Mouse (Mus musculus) liver, embryonic 12.5 days (tissue): ENCODE measurements around the gene 1700025G04Rik. TPM values are rescaled to one million over a fixed set of nuclear protein-coding genes. Genes with fewer than 3 reads are reported as not detected.
"Not testable (repeated sequence)": the region's sequence is repeated elsewhere in the genome, so short reads cannot be mapped to it uniquely, and the experiment has no call there.

Experiments
- ATAC-seq: fragments of 200-750 bp; cut with Nextera tagmentation; 2 replicates; pipeline ENCODE4 v1.8.0; 2017; ENCODE audit warnings: moderate number of reproducible peaks, mild to moderate bottlenecking, moderate library complexity
- H3K27ac ChIP-seq: fragments of 300-500 bp; sonication (generic); 2 replicates; pipeline ENCODE4 v1.5.1; 2016; ENCODE audit warnings: mild to moderate bottlenecking
- H3K27me3 ChIP-seq: fragments of 300-500 bp; sonication (generic); replicated peaks from 2 replicates; pipeline ENCODE4 v1.6.1; 2016; ENCODE audit warnings: mild to moderate bottlenecking, moderate library complexity
- H3K36me3 ChIP-seq: fragments of 300-500 bp; sonication (generic); 2 replicates; pipeline ENCODE4 v1.6.1; 2016; ENCODE audit warnings: mild to moderate bottlenecking, moderate library complexity
- H3K4me1 ChIP-seq: fragments of 300-500 bp; sonication (generic); 2 replicates; pipeline ENCODE4 v1.6.1; 2016
- H3K4me2 ChIP-seq: fragments of 300-500 bp; sonication (generic); 2 replicates; pipeline ENCODE4 v1.6.1; 2016; ENCODE audit warnings: mild to moderate bottlenecking, moderate library complexity
- H3K4me3 ChIP-seq: fragments of 300-500 bp; sonication (generic); 2 replicates; pipeline ENCODE4 v1.5.1; 2016; ENCODE audit warnings: mild to moderate bottlenecking, moderate library complexity
- H3K9ac ChIP-seq: fragments of 300-500 bp; sonication (generic); 2 replicates; pipeline ENCODE4 v1.6.1; 2016; ENCODE audit warnings: mild to moderate bottlenecking, moderate library complexity
- H3K9me3 ChIP-seq: fragments of 300-500 bp; sonication (generic); replicated peaks from 2 replicates; pipeline ENCODE4 v1.6.1; 2016; ENCODE audit warnings: mild to moderate bottlenecking, moderate library complexity
- WGBS: fragments of 180-500 bp; shearing (Covaris S2); methylation state at CpG from one replicate; pipeline ENCODE4 v1.1.7; 2016; ENCODE audit not compliant: insufficient replicate concordance; 5-methylcytosine and 5-hydroxymethylcytosine counted together
- polyA plus RNA-seq: library from polyadenylated mRNA; unstranded; fragments of >200 nt; fragmentation: Nextera tagmentation; extraction: Ambion mirVana; gene quantifications from 2 replicates; pipeline ENCODE4 v1.2.1, GENCODE M21; 2016

The 1700025G04Rik gene
- polyA plus RNA-seq, 1 experiment from 2014 or later = 4.5 TPM

DNA sequence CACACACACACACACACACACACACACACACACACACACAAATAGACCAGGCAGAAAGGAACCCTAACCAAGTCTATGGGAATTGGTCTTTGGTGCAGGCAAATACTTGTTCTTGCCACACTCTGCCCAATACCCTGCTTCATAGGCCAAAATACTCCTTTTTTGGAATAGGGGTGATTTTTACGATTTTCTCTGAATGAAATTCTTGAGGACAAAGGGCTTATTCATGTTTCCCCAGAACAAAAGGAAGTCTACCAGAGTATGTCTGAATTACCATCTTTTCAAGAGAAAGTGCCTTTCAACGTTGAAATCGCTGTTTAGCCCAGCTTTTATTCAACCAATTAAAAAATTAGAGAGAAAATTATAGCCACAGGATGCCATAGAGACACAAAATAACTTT, 237.9 kb downstream of the 1700025G04Rik start:
- ATAC-seq = no peak
- Histone ChIP-seq H3K27me3 (no peaks in the 10 kb centered on the region), H3K4me2 (no peak overlapping the region), H3K9ac (no peak overlapping the region), H3K36me3 (no peaks in the 10 kb centered on the region), H3K9me3 (no peaks in the 10 kb centered on the region), H3K4me1 (no peaks in the 10 kb centered on the region), H3K27ac (no peak overlapping the region), H3K4me3 (no peak overlapping the region)
- WGBS = 76% methylated on average over 3 of the region's 3 CpGs

DNA sequence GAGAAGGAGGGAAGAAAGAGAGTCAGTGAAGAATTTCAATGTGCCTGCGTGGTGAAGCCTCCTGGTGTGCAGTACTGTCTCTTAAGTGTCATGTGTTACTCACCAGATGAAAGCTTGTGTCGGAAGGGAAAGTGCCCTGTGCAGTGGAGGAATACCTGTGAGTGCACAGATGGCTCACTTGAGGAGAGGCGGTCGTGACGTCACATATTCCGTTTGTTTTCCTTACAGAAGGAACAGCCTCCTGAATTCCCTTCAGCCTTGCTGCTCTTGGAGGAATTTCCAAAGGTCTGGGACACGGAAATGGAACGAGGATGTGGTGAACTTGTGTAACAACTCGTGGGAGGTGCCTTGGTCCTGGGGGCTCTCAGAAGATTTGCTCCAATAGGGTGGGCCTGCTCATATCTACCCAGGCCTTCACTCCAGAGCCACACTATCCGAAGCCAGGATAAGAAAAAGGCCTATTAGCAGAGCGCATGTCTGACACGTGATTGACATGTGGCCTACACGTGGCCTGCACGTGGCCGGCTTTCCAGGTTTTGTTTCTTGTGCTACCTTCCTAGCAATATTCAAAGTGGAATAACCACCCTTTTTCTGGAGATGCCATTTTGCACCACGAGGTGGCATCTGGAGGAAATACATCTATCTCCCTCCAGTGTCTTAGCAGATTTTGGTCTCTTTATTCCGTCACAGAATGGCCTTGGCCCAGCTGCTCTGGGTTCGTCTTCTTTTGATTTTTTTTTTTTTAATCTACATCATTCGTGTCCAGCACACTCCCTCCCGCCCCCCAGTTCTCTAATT, 238.7 kb downstream of the 1700025G04Rik start:
- no peaks in the 10 kb centered on the region for H3K4me1 ChIP-seq
- no peaks in the 10 kb centered on the region for H3K36me3 ChIP-seq
- no peaks in the 10 kb centered on the region for H3K9me3 ChIP-seq
- no peaks in the 10 kb centered on the region for H3K27me3 ChIP-seq
- H3K4me3 ChIP-seq = no peak overlapping the region
- 71% methylated on average over 20 of the region's 20 CpGs for WGBS
- H3K9ac ChIP-seq = no peak overlapping the region
- no peak for ATAC-seq
- no peak overlapping the region for H3K27ac ChIP-seq
- H3K4me2 ChIP-seq = no peak overlapping the region

DNA sequence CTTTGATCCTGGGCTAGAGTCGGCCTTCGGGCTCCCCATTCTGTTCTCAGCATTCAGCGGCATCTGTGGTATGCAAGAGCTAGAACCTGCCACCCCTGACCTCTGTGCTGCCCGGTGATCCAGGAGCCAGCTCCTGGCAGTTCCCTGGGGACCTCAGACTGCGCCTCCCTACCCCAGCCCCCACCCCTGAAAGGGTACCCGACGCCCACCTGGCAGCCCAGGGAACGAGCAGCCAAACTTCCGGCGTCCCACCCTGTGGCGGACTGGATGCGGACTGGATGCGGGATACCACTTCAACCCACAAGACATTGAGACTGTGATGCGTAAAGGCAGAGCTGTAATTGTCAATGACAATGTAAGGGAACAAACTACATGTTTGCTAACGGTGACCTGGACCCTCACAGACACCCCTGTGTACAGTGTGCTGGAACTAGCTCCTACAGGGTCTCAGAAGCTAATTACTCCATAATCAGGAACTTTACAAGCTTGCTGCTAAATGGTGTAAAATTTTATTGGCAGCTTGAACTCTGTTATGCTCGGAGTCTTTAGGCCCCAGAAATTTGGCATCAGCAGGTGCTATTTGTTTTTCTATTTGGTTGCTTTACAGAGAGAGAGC, 239.8 kb downstream of the 1700025G04Rik start:
- Histone ChIP-seq H3K4me3 (no peak overlapping the region), H3K36me3 (no peaks in the 10 kb centered on the region), H3K4me2 (no peak overlapping the region), H3K9me3 (no peaks in the 10 kb centered on the region), H3K4me1 (no peaks in the 10 kb centered on the region), H3K9ac (no peak overlapping the region), H3K27me3 (no peaks in the 10 kb centered on the region), H3K27ac (no peak overlapping the region)
- no peak for ATAC-seq
- 81% methylated on average over 16 of the region's 16 CpGs for WGBS

DNA sequence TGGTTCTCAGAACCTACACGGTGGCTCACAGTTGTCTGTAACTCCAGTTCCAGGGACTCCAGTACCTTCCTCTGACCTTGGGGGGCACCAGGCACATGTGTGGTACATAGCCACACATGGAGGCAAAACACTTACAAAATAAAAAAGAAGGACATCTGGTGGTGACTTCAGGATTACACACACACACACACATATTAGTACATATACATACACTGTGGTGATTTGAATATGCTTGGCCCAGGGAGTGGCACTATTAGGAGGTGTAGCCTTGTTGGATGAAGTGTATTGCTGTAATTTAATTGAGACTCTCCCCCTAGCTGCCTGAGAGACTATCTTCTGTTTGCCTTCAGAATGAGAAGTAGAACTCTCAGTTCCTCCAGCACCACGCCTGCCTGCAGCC, 241.6 kb downstream of the 1700025G04Rik start:
- no peak for ATAC-seq
- Histone ChIP-seq H3K4me3 (no peak overlapping the region), H3K4me1 (no peaks in the 10 kb centered on the region), H3K9me3 (no peaks in the 10 kb centered on the region), H3K4me2 (no peak overlapping the region), H3K27ac (no peak overlapping the region), H3K36me3 (no peaks in the 10 kb centered on the region), H3K9ac (no peak overlapping the region), H3K27me3 (no peaks in the 10 kb centered on the region)
- 70% methylated on average over 2 of the region's 2 CpGs for WGBS

DNA sequence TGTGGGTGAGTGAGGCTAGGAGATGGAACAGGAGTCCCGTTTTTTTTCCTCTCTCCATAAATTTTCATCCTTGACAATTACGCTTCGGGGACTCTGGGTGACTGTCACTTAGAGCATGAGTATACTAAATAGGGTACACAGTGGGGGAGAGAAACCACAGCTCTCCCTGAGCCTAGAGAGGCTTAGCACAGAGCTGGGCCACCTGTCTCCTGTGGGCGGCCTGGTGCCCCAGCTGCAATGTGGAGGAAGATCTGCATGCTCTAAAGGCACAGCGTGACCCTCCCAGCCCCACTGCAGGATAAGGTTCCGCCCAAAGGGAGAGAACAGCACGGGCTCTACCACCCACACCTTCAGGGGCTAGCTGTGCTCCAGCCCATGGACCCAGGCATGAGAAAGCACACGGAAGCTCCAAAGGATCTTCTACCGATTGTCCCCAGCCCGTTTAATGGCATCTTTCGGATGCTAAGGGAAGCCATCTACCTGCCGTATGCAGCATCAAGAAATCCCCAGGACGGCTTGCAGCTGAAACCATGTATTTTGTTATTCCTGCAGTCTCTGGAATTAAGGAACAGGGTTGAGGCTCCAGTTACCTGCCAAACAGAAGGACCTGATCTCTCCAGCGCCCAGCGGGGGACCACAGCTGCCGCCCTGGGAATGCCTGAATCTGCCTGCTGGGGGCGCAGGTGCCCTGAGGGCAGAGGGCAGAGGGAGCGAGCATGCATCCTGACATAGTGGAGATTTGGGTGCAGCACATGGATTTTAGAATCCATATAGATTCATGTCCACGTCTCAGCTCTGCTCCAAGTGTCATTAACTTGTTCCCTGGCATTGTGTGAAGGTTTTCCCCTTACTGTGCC, 243.8 kb downstream of the 1700025G04Rik start:
- ATAC-seq = no peak
- H3K27me3 ChIP-seq = no peaks in the 10 kb centered on the region
- H3K9ac ChIP-seq = no peak overlapping the region
- H3K27ac ChIP-seq = no peak overlapping the region
- WGBS = 59% methylated on average over 19 of the region's 19 CpGs
- H3K4me3 ChIP-seq = no peak overlapping the region
- H3K36me3 ChIP-seq = no peaks in the 10 kb centered on the region
- H3K4me1 ChIP-seq = no peaks in the 10 kb centered on the region
- no peak overlapping the region for H3K4me2 ChIP-seq
- no peaks in the 10 kb centered on the region for H3K9me3 ChIP-seq

DNA sequence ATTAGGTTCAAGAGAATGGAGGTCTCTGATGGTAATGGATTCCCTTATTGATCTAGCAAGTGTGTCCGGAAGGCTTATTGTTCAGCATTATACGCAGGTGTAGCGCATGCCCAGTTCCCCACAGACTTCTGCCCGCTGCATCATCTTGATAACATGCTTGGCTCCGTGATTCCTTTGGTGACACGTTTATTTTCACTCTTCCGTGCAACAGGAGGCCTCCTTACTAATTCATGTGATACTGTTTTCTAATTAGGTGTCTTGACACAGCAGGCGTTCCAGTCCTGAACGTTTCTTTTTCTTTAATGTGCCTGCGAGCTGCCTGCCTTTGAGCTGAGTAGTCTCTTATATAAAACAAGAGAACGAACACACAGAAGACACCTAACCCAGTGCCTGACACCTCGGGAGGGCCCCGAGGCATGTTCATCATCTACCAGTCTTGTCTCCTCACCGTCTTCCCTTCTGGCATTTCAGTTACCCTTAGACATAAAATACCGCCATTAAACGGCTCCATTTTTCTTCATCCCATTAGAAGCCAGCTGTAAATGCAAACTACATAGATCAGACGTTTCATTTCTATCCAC, 244.6 kb downstream of the 1700025G04Rik start:
- Histone ChIP-seq H3K4me2 (no peak overlapping the region), H3K27ac (no peak overlapping the region), H3K36me3 (no peaks in the 10 kb centered on the region), H3K27me3 (no peaks in the 10 kb centered on the region), H3K9me3 (no peaks in the 10 kb centered on the region), H3K4me1 (no peaks in the 10 kb centered on the region), H3K4me3 (no peak overlapping the region), H3K9ac (no peak overlapping the region)
- no peak for ATAC-seq
- 76% methylated on average over 17 of the region's 17 CpGs for WGBS

DNA sequence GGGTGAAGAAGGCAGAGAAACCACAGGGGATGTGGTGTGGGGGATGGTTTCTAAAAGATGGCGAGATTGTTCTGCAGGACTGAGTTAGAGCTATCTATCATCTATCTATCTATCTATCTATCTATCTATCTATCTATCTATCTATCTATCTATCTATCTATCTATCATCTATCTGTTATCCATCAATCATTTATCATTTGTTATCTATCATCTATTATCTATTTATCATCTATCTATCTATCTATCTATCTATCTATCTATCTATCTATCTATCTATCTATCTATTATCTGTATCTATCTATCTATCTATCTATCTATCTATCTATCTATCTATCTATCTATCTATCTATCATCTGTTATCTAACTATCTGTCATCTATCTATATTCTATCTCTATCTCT, 249.6 kb downstream of the 1700025G04Rik start:
- not testable (repeated sequence) for H3K27me3 ChIP-seq, H3K4me3 ChIP-seq, H3K27ac ChIP-seq, ATAC-seq, H3K9ac ChIP-seq, H3K4me1 ChIP-seq, H3K9me3 ChIP-seq, H3K36me3 ChIP-seq, H3K4me2 ChIP-seq
- 67% methylated on average over 1 of the region's 1 CpGs for WGBS

DNA sequence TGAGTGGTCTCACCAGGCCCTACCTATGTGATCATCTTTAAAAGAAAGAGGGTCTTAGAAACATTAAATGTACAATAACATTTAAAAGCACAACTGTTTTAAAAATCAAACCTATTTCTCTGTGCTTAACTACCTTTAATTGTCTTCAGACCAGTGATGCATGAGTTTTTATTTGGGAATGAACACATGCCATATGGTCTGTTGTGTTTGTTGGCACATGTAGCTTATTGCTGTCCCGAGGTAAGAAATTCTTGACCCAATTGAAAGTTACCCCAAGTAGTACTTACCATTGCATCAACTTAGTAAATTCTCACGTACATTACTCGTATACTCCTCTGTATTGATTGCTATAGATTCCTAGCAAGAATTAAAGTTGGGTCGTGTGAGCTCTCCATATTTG, 254.7 kb downstream of the 1700025G04Rik start:
- Histone ChIP-seq H3K9me3 (peaks cover 7% of the 10 kb centered on the region), H3K36me3 (no peaks in the 10 kb centered on the region), H3K9ac (no peak overlapping the region), H3K27ac (no peak overlapping the region), H3K4me2 (no peak overlapping the region), H3K27me3 (no peaks in the 10 kb centered on the region), H3K4me3 (no peak overlapping the region), H3K4me1 (no peaks in the 10 kb centered on the region)
- WGBS = 69% methylated on average over 4 of the region's 4 CpGs
- no peak for ATAC-seq

DNA sequence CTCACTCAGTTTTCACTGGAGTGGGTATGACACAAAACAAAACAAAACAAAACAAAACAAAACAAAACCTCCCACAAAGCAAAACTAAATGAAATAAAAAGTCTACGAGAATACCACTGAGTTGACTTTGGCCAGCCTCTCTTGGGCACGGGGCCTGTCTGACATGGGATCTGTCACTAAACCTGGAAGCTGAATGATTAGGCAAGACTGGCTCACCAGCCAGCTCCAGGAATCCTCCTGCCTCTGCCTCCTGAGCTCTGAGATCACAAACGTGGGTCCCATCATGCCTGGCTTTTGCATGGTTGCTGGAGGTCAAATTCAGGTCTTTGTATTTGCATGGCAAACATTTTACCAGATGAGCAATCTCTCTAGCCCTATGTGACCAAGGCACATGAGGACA, 258.1 kb downstream of the 1700025G04Rik start:
- no peak overlapping the region for H3K9ac ChIP-seq
- peaks cover 7% of the 10 kb centered on the region for H3K9me3 ChIP-seq
- no peaks in the 10 kb centered on the region for H3K4me1 ChIP-seq
- H3K36me3 ChIP-seq = no peaks in the 10 kb centered on the region
- H3K4me3 ChIP-seq = no peak overlapping the region
- H3K4me2 ChIP-seq = no peak overlapping the region
- H3K27me3 ChIP-seq = no peaks in the 10 kb centered on the region
- ATAC-seq = no peak
- WGBS = 58% methylated on average over 3 of the region's 3 CpGs
- H3K27ac ChIP-seq = no peak overlapping the region

DNA sequence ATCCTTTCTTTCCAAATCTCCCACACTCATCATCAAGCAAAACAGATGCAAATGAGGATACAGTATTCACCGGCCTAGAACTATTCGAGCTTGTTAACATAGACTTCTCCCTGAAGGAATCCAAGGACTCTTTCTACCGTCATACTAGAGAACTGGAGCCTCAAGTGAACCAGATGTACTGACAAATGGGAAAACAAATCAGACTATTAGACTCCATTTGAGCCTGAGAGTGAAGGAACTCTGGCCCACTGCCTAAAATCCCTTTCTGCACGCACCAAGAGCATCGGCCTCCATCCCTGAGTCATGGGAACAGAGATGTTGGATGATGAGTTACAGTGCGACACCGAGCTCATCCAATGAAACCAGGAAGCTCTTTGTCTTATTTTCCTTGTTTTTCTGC, 264.9 kb downstream of the 1700025G04Rik start:
- Histone ChIP-seq H3K36me3 (no peaks in the 10 kb centered on the region; the same call in 1 of the 2 replicates), H3K9me3 (no peaks in the 10 kb centered on the region), H3K27ac (no peak overlapping the region), H3K4me2 (no peak overlapping the region), H3K4me3 (no peak overlapping the region), H3K9ac (no peak overlapping the region), H3K27me3 (0 out of 2 replicates have a peak, but pooled peaks cover 3% of the 10 kb centered on the region), H3K4me1 (no peaks in the 10 kb centered on the region)
- 75% methylated on average over 7 of the region's 7 CpGs for WGBS
- ATAC-seq = no peak

DNA sequence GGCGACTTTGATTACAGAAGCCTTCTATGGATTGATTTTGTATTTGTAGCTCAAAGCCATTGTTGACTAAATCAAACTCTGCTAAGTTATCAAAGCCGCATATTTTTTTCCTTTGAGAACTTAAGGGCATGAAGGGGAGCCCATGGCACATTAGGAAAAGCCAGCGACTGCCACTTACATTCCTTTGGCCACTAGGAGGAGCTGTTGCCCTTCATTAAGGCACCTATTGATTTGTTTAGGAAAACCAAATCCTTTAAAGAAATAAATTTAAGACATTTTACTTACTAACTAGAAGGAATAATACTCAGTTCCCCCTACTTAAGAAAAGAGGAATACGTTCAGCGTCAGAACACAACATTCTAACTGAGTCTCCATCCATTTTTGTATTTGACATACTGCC, 269.5 kb downstream of the 1700025G04Rik start:
- WGBS = 27% methylated on average over 5 of the region's 5 CpGs
- Histone ChIP-seq H3K27me3 (no peaks in the 10 kb centered on the region), H3K9me3 (no peaks in the 10 kb centered on the region), H3K4me3 (no peak overlapping the region), H3K36me3 (peaks cover 37% of the 10 kb centered on the region), H3K4me1 (0 out of 2 replicates have a peak, but pooled peaks cover 5% of the 10 kb centered on the region), H3K27ac (no peak overlapping the region), H3K4me2 (no peak overlapping the region), H3K9ac (no peak overlapping the region)
- no peak for ATAC-seq

DNA sequence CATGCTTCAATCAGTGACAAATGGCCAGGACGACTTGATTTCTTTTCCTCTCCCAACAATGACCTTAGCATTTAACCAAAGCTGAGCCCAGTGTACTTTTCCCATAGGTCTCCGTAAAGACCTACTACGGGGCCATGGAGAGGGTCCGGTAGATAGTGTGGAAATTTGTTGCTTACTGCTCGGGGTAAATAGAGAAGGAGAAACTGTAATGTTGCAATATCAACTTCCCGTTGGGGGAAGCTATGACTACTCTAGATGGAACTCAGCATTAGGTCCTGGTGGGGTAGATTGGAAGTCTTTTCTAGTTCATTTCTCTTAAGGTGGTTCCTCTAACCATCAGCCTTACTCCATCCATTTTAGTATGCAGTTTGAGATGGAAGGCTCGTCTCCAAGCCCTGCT, 270.7 kb downstream of the 1700025G04Rik start:
- Histone ChIP-seq H3K27me3 (no peaks in the 10 kb centered on the region), H3K36me3 (peaks cover 47% of the 10 kb centered on the region), H3K4me2 (no peak overlapping the region), H3K9me3 (no peaks in the 10 kb centered on the region), H3K27ac (no peak overlapping the region), H3K9ac (no peak overlapping the region), H3K4me3 (no peak overlapping the region), H3K4me1 (0 out of 2 replicates have a peak, but pooled peaks cover 5% of the 10 kb centered on the region)
- no peak for ATAC-seq
- WGBS = 79% methylated on average over 7 of the region's 7 CpGs
